Mouse (Mus musculus): ENCODE measurements around the gene Paqr8.
"Not testable (repeated sequence)": the region's sequence is repeated elsewhere in the genome, so short reads cannot be mapped to it uniquely, and the experiment has no call there.

Paqr8 gene

GRCm38 (mm10) chr1:20912115-20912514 lies 21.7 kb downstream of the Paqr8 start:
- ATAC-seq (ENCODE audit: low TSS enrichment): no peak

GRCm38 (mm10) chr1:20912527-20913171 lies 22.2 kb downstream of the Paqr8 start:
- ATAC-seq (ENCODE audit: low TSS enrichment): no peak

DNA sequence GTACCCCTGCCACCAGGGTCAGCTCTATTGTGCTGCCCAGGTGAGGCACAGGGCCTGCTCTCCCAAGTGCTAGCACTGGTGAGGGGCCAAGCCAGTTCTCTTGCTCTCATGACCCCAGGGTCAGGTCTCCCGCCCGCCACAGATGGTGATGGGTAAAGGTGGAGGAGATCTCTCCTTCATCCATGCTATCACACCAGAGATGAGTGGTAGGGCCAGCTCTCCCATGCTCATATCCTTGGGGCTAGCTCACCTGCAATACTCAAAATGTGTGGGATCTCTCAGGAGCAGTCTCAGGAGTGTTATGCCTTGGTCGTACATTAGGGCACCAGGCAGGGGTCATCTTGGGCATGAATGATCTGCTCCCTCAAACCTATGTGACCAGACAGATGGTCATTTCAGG lies 24.4 kb downstream of the Paqr8 start:
- no peak for ATAC-seq (ENCODE audit: low TSS enrichment)

DNA sequence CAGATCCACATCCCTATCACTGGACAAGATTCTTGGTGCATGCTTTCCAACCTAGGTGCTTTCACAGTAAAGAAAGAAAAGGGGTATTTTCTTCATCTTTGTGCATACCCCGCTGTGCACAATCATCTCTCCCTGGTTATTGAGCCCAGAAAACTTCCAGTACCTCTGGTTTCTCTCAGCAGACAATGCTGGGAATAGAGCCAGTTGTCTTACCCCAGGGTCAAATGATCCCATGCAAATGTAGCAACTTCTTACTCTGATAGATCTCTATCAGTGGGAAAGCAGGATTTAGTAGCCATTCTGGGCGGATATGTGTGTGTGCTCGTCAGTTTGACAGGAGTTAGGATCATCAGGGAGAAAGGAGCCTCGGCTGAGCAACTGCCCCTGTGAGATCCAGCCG lies 25.2 kb downstream of the Paqr8 start:
- no peak for ATAC-seq (ENCODE audit: low TSS enrichment)

GRCm38 (mm10) chr1:20917496-20918050 lies 27.2 kb downstream of the Paqr8 start:
- ATAC-seq (ENCODE audit: low TSS enrichment): no peak

DNA sequence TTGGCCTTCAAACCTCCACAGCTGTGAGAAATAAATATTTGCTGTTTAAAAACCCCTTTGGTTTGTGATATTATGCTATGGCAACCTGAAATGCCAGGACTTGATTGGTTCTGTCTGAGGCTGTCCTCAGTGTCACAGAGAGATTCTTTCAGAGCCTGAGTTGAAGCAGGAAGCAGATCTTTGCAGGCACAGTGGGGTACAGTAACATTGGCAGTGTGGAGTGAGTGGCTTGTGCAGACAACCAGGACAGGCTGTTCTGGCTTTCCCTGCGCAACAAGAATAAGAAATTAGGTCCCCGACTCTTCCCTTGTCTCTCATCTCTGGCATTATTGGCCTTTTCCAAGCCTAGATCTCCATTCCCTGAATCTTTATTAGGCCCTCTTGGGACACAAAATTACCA lies 29.3 kb downstream of the Paqr8 start:
- ATAC-seq (ENCODE audit: low TSS enrichment): no peak

- peak; percentile 43 for ATAC-seq (ENCODE audit: low TSS enrichment)
Observed at GRCm38 (mm10) chr1:20921081-20921528, 30.7 kb downstream of the Paqr8 start.

DNA sequence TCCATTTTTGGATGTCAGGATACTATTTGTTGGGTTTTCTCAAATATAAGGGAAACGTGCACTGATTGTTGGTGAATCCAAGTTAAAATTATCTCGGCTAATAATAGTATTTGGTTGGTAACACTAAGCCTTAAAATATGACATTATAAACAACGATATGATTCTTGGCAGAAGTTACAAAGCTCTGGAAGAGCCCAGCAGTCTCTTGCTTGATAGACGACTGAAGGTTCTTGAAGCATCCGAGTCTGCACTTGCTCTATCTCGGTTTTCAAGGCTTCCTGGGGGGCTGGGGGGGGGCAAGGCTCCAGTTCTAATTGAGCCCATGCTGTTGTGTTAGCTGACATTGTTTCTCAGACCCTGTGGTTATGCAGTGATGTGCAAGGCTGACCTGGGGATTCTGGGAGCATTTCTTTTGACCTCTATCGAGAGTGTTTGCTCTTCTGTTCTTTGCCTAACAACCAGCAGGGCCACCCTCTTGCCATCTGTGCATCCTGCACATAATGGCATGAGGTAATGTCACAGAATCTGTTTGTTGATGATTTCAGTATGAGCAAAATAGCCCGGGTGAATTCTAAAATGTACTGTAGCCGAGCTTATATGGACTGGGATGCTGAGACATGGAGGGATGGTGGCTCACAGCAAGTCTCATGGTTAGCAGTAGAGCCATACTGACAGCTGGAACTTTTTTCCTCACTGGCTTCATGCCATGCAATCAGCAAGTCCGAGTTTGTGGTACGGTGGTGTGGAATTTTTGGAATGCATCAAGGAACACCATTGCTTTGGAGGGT lies 32.4 kb downstream of the Paqr8 start:
- ATAC-seq (ENCODE audit: low TSS enrichment): peak; percentile 50

DNA sequence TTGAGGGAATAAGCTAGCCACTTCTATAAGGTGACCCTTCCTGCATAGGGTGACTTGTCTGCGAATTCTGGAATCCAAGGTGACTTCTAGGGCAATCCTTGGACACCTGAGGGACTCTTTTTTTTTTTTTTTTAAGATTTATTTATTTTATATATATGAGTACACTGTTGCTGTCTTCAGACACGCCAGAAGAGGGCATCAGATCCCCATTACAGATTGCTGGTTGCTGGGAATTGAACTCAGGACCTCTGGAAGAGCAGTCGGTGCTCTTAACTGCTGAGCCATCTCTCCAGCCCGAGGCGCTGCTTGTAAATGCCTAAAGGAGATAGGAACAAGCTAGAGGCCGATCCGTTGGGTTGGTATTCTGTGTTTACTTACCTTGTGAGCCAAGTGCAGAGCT lies 34.9 kb downstream of the Paqr8 start:
- not testable (repeated sequence) for ATAC-seq (ENCODE audit: low TSS enrichment)

DNA sequence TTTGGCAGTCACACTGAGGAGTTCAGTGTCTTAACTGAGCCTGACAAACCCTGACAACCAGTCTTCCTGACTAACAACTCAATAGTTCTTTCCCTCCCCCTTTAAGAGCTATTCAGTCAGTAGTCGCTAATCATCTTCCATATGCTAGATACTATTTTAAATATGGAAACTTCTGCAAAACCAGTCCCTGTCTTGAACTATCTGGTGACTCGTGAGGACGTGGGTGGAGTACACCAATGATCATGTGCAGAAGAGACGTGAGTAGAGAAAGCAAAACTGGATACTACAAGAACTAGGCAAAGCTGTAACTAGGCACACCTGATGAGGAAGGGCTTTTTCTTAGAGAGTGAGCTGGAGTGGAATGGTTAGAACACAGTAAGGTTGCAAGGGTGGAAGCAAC lies 35.5 kb downstream of the Paqr8 start:
- no peak for ATAC-seq (ENCODE audit: low TSS enrichment)

DNA sequence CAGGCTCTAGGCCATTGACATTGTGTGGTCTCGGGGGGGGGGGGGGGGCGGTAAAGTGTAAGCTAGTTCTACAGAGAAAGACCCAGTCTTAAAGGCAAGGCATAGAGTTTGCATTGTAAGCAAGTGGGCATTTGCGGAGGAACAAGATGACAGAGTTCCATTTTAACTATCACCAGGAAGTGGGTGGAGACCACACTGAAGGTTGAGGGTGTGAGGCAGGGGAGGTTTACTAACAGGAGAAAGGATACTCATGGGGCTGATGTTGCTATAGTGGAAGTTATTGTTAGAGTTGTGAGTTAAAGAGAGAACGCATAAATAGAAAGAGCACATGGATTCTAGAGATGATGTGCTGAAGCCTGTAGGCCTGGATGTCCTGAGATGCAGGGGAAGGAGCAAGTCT lies 36.0 kb downstream of the Paqr8 start:
- no peak for ATAC-seq (ENCODE audit: low TSS enrichment)

GRCm38 (mm10) chr1:20928487-20928886 lies 38.1 kb downstream of the Paqr8 start:
- no peak for ATAC-seq (ENCODE audit: low TSS enrichment)

DNA sequence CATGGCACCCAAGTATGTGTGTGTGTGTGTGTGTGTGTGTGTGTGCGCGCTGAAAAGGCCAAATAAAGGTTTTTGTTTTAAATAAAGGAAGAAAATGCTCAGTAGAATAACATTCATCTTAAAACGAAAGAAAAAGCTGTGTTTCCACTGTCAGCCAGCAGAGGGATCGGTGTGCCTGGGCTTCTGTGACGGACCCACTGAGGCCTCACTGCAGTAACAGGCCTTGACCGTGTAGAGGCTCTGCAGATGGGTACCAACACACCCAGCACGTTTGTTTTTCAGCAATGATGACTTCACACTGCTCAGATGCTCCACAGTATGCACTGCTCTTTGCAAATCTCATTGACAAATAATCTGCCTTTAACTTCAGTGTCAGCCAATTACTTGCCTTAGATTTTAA lies 43.1 kb downstream of the Paqr8 start:
- ATAC-seq (ENCODE audit: low TSS enrichment): peak; percentile 95

GRCm38 (mm10) chr1:20935106-20935505 lies 44.7 kb downstream of the Paqr8 start:
- ATAC-seq (ENCODE audit: low TSS enrichment): no peak

- ATAC-seq (ENCODE audit: low TSS enrichment): peak; percentile 74
Observed at GRCm38 (mm10) chr1:20939046-20939445, 48.6 kb downstream of the Paqr8 start.

DNA sequence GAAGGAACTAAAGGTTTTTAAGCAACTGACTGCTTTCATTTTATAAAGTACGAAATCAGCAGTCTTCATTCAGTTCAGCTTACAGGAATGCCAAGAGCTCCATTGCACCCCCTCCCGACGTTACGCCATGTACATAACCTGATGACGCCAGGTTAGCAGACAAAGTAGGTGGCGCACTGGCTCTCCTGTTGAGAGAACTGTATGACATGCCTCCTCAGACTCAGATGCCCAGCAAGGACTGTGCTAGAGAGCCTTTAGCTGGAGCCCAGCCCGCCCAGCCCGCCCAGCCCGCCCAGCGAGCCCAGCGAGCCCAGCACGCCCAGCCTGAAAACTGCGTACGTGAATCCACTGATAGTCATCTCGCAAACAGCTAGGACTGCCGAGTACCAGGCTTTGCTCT lies 49.7 kb downstream of the Paqr8 start:
- no peak for ATAC-seq (ENCODE audit: low TSS enrichment)

GRCm38 (mm10) chr1:20941322-20941721 lies 50.9 kb downstream of the Paqr8 start:
- ATAC-seq (ENCODE audit: low TSS enrichment): peak; percentile 74

GRCm38 (mm10) chr1:20941857-20942256 lies 51.5 kb downstream of the Paqr8 start:
- no peak; the same call in 1 of the 2 replicates for ATAC-seq (ENCODE audit: low TSS enrichment)

GRCm38 (mm10) chr1:20943016-20943415 lies 52.6 kb downstream of the Paqr8 start:
- ATAC-seq (ENCODE audit: low TSS enrichment): no peak

GRCm38 (mm10) chr1:20951300-20951763 lies 60.9 kb downstream of the Paqr8 start, which contains the start of gene Efhc1:
Gene Efhc1, plus strand, starts transcription at chr1:20951626.
- peak; percentile 96 for ATAC-seq (ENCODE audit: low TSS enrichment)

- peak; percentile 75 for ATAC-seq (ENCODE audit: low TSS enrichment)
Observed at GRCm38 (mm10) chr1:20951799-20952198, 61.4 kb downstream of the Paqr8 start.

- ATAC-seq (ENCODE audit: low TSS enrichment): no peak
Observed at GRCm38 (mm10) chr1:20954876-20955275, 64.5 kb downstream of the Paqr8 start.

- no peak for ATAC-seq (ENCODE audit: low TSS enrichment)
Observed at GRCm38 (mm10) chr1:20969642-20970041, 79.2 kb downstream of the Paqr8 start.

Measured in frontal cortex, adult (tissue).